Mouse (Mus musculus): ENCODE data around the gene 5730596B20Rik.

- no peak for TF ChIP-seq USF1 (IDR thresholded peaks at IDR 0.05; ENCODE audit: low read depth)
- no peak for TF ChIP-seq CTCF (IDR thresholded peaks at IDR 0.05; ENCODE audit: control insufficient read depth, insufficient read depth, insufficient read length)
- no peak for TF ChIP-seq MAX (IDR thresholded peaks at IDR 0.05)
Observed at GRCm38 (mm10) chr6:52162093-52162380, 15.3 kb upstream of the 5730596B20Rik start.
